Mouse (Mus musculus): ENCODE measurements around the gene Grm2.
"Not testable (repeated sequence)": the region's sequence is repeated elsewhere in the genome, so short reads cannot be mapped to it uniquely, and the experiment has no call there.

Grm2 gene

DNA sequence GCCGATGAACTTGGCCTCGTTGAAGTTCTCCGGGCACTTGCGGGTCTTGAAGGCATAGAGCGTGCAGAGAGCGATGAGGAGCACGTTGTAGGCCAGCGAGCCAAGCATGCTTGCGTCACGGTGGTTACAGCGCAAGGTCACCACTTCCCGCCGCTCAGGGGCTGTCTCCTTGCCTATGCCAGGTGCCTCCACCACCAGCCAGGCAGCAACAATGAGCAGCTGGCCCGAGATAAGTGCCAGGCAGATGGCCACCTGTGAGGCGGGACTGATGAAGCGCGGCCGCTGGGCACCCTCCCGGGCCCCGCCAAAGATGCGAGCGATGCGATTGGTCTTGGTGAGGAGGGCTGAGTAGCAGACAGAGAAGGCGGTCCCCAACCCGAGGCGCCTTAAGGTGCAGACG lies 8.7 kb downstream of the Grm2 start:
- no peak for DNase-seq (ENCODE audit: low read depth)

DNA sequence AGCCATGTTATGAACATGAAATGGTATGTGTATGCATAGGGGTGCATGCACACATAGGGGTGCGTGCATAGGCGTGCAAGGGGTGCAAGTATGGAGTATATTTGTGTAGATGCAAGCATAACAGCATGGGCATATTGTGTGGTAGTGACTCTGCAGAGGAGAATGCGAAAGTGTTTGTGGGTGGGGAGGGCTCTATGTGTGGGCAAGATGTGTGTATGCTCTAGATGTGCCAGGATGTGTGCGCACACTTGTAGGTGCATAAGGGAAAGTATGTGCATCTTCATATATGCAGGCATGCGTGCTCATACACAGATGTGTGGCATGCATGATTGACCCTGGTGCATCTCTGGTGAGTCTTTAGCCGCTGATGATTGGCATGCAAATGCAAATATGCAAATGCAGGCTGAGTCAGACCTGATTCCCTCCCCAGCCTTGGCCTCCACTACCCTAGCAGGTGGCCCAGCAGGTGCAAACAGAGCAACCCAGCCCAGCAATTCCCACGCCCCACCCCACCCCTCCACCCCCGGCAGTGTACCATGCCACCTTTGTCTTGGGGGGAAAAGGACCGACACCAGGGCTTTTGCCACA lies 10.1 kb downstream of the Grm2 start:
- no peak for DNase-seq (ENCODE audit: low read depth)

DNA sequence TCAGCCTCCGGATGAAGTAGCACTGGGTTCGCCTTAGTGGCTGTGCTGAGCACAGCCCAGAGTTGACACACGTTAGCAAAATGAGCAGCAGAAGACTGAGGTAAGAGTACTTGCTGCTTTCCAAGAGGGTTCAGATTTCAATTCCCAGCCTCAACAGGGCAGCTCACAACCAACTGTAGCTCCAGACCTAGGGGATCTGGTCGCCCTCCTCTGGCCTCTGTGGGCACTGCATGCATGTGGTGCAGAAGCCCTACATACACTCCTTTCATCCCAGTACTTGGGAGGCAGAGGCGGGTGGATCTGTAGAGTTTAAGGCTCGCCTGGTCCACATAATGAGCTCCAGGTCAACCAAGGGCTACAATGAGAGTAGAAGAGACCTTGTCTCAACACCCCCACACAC lies 12.1 kb downstream of the Grm2 start:
- no peak for DNase-seq (ENCODE audit: low read depth)

DNA sequence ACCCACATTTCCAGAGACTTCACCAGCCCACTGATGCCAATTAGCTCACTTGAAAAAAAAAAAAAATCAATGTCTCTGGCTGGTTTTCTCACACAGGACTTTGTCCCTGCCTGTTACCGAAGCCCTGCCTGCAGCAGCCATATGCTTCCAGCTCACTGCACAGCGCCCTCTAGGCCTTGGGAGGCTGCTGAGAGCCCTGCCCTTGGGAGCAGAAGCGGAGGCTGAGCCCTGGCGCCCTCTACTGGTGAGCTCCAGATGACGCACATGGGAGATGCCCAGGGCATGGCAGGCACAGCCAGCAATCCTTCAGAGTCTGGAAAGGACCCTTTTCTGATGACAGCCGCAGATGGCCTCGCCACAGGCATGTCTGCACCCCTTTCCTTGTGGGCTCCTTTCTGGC lies 12.8 kb downstream of the Grm2 start:
- DNase-seq (ENCODE audit: low read depth), result peak; percentile 62

DNA sequence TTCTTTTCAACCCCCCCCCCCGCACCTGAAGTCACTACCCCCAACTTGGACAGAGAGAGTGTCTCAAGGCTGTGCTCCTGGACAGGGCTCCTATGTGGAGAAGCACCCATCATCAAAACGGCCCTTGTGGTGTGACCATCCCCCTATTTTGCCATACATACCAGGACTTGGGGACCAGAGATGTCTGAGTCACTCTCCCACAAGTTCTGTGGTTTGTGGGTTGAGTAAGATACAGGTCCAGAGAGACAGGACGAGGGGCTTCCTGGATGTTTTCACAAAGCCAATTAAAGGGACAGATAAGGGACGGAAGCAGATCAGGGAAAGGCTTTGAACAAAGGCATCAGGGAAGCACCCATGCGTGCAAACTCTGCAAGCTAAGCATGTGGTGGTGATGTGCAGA lies 14.5 kb downstream of the Grm2 start:
- no peak for DNase-seq (ENCODE audit: low read depth)

DNA sequence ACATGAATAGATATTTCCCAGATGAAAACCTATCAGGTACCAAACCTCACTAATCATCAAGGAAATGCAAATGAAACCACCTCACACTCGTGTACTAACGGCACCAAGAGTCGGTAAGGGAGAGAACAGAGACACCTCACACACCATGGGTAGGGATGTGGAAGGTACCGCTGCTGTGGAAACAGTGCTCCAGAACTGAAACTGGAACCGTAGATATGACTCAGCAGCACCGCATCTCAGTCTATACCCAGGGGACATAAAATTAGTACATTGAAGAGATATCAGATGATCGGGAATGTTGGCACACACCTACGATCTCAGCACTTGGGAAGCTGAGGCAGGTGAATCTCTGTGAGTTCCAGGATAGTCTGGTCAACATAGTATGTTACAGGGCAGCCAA lies 17.7 kb downstream of the Grm2 start:
- no peak for DNase-seq (ENCODE audit: low read depth)

DNA sequence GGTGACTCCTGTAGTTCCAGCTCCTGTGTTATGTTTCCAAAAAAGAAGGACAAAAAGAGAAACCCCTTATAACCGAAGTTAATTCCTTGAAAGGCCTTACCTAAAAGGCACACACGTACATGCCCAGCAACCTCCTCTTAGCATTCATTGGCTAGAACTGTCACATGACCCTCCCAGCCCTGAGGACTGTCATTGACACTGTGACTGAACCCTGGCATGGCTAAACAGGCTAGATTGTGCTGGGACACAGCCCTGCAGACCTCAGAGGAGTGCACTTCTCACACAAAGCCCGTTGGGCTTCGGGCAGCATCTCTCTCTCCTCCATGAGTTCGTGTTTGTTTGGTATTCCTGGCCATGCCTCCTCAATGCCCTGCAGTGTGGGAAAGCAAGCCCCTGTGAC lies 23.7 kb downstream of the Grm2 start:
- DNase-seq (ENCODE audit: low read depth), result no peak

DNA sequence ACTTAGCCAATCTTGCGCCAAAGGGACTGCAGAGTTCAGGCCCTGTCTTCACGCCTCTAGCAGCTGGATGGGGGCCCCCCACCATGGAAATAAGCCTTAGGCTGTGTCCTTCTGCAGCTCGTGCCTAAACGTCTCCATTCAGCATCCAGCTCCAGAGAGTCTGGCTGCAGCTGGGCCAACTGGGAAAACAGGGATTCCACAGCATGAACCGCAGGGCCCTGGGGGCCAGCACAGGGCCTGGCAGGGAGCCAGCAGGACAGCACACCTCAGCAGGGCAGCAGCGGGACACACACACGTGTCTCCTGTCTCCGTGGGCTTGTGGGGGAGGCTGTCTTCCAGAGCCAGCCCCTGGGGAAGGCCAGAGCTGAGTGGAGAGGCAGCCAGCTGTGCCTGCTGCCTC lies 28.1 kb downstream of the Grm2 start:
- DNase-seq (ENCODE audit: low read depth), result not testable (repeated sequence)

DNA sequence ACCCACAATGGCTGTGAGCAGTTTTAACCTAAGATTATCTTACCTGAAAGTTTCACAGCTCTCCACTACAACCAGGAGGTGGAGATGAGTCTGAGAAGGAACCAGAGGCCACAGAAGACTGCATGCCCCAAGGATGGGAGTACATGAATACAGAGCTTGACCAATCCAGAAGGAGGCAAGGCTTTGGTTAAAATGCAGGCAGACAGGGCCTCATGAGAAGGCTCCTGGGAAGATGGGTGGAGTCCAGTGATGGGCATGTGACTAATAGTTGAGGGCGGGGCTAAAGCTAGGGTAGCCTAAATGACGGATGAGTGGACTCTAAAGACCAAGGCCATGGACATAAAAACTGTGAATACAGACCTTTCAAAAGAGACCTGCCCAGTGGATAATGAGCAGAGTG lies 29.6 kb downstream of the Grm2 start, which contains the start of gene Iqcf6:
Gene Iqcf6 (plus strand): TSS at position 301 of the 400 bp plus-strand sequence.
- DNase-seq (ENCODE audit: low read depth), result no peak

DNA sequence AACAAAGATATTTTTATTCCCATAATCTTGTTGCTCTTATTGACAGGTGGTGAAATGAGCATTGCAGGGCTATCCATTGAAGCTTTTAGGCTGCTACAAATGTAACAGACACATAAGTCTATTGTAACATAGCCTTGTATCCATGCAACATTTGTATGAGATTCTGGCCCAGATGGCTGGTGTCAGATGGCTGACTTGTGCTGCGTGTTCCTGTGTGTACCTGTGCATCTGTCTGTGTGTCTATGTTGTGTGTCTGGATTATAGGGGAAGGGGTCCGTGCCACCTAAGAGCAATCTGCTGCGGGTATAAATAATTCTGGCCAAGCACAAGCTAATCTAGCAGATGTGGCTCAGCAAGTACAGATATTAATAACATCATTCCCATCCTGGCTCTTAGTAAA lies 38.4 kb downstream of the Grm2 start:
- DNase-seq (ENCODE audit: low read depth), result no peak

DNA sequence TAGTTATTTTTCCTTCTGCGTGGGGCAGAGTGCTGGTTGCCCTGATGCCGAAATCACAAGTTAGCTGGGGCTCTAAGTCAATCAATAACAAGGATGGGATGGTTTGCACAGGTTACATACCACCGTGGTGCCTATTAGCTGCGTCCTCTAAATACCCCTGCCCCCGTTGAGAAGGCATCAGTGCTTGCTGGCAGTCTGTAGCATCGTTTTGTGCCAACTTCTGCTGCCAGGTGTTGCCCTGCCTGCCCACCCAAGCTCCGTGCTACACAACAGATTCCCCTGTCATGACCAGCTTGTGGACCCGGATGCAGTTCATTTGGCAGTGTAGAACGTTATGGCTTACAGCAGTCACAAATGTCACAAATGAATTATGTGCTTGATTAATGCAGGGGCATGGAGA lies 39.6 kb downstream of the Grm2 start:
- DNase-seq (ENCODE audit: low read depth), result no peak

DNA sequence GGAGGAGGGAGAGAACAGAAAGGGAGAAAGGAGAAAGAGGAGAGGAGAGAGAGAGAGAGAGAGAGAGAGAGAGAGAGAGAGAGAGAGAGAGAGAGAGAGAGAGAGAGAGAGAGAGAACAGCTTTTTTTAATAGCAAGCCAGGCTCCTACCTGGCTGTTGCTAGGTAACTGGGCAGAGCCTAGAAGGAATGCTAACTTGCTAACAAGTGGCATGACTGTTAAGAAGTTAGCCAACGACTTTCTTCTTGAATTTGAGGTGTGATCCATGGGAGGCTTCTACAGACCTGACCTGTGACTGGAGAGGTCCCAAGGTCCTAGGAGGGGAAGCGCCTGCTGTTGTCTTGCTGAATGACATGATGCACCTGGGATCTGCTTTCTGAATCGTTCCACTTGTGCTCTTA lies 41.3 kb downstream of the Grm2 start:
- no peak for DNase-seq (ENCODE audit: low read depth)

DNA sequence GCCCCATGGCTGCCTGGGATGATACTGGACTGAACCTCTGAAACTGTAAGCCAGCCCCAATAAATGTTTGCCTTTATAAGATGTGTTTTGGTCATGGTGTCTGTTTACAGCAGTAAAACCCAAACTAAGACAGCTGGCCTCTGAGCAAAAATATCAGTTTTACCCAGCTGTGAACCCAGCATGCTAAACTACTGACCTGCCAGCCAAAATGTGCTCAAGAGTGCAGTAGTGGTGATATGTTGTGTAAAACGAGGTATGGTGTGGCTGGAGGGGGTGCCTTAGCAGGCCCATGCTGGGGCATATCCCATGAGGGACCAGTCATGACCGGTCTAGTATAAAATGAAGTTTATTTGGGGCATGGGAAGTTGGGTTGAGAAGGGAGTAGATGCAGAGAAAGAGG lies 41.9 kb downstream of the Grm2 start:
- DNase-seq (ENCODE audit: low read depth), result no peak

DNA sequence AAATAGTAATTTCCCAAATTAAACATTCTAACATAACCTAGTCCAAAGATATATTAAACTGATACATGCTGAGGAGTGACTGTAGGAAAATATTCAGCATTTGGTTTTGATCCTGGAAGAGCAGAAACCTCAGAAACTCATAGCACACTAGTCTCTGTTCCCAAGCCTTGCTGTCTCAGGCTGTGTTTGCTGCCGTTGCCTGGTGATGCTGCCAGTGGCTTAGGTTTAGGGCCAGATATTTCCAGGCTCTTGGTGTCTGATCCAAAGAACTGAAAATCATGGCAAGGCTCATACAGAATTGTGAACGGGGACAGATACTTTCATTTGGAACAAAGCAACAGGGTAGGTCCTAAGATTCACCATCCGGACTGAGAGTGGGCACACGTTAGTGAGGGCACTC lies 45.2 kb downstream of the Grm2 start:
- DNase-seq (ENCODE audit: low read depth), result no peak

DNA sequence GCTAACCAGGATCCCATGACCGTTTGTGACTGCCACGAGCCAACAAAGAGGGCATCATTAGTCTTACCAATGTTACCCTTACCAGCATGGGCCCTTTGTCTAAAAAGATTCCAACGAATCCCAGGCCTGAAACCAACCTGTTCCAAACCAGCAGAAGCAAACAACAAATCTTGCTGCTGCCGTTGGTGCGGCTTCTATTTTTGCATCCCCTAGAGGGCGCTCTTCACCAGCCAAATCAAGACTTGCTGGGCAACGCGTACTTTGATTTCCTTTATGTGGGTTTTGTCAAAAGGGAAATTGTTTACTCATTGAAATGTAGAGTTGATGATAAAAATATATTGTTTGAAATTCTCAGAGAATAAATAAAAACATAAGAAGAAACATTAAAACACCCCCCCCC lies 55.3 kb downstream of the Grm2 start:
- peak; percentile 46 for DNase-seq (ENCODE audit: low read depth)

DNA sequence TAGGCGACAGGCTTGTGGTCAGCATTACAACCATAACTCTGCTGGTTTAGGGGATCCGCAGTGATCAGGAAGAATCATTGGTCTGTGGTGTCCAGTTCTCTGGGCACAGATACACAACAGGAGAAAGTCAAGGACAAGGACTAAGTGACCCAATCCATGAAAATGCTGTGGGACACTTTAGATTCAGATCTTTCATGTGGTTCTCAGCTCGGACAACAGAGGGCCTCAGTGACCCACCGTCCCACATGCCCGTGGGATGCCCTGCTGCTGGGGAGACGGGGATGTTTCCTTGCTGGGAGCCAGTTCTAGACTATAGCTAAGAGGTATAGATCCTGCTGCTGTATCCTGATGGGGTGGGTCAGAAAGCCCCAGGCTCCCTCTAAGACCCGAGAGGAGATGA lies 57.4 kb downstream of the Grm2 start:
- no peak for DNase-seq (ENCODE audit: low read depth)

DNA sequence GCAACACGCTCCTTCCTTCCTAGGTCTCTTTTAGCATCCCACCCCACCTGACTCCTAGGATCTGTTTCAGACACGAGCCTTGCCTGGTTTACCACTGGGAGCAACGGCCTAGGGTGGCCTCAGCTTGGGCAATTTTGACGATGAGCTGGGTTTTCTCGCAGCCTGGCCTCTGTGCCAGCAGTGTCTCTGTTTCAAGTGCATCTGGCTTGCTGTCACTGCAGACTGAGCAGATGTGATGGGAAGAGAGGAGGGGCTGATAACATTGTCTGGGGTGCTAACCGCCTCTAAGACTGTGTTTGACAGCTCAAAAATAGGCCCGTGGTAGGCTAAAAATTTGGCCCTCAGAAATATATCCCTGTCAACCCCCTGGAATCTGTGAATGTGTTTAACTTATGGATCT lies 60.0 kb downstream of the Grm2 start:
- no peak for DNase-seq (ENCODE audit: low read depth)

DNA sequence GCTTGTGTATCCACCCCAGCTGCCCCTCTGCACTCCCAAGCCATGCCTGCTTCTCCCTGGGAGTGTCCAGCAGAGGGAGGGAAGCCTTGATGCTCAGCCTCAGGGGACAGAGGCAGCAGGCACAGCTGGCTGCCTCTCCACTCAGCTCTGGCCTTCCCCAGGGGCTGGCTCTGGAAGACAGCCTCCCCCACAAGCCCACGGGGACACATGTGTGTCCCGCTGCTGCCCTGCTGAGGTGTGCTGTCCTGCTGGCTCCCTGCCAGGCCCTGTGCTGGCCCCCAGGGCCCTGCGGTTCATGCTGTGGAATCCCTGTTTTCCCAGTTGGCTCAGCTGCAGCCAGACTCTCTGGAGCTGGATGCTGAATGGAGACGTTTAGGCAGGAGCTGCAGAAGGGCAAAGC lies 60.5 kb downstream of the Grm2 start:
- DNase-seq (ENCODE audit: low read depth), result not testable (repeated sequence)

Measured in naive thymus-derived CD4-positive, alpha-beta T cell, adult 2 months (primary cell).